Mouse (Mus musculus) cerebellum, adult 2 months (tissue): ENCODE measurements at regions not wholly inside any gene's neighbourhood (a gene's known extent, or its start where the extent isn't known, plus 50 kb on each side); places are given as distances from the start of the nearest gene placed in this dataset.

Experiments used
- DNase-seq, 2 experiments: peaks; one replicate each; pipeline ENCODE4 v3.0.0; 2021
- H3K27ac ChIP-seq: fragments of 200-500 bp; 2 replicates; pipeline ENCODE4 v1.5.1; 2012; ENCODE audit warnings: low read length, control low read depth, inconsistent platforms; ENCODE audit not compliant: insufficient read depth
- H3K27me3 ChIP-seq: fragments of 200-500 bp; 2 replicates; pipeline ENCODE4 v1.6.1; 2012; ENCODE audit warnings: inconsistent platforms, mild to moderate bottlenecking, low read length, moderate library complexity; ENCODE audit not compliant: control insufficient read depth, insufficient read depth
- H3K4me1 ChIP-seq: fragments of 200-500 bp; 2 replicates; pipeline ENCODE4 v1.6.1; 2011; ENCODE audit warnings: low read length; ENCODE audit not compliant: control insufficient read depth, insufficient read depth
- H3K4me3 ChIP-seq: fragments of 200-500 bp; replicated peaks from 2 replicates; pipeline ENCODE3; 2011; ENCODE audit warnings: mild to moderate bottlenecking, low read depth, low read length, control low read depth; ENCODE audit not compliant: insufficient read depth
- CTCF ChIP-seq: fragments of 200-500 bp; IDR thresholded peaks from 2 replicates; pipeline ENCODE4 v1.5.1; 2011; ENCODE audit warnings: low read depth, mild to moderate bottlenecking, control low read depth, low read length, moderate library complexity, borderline replicate concordance; ENCODE audit not compliant: insufficient read depth
- POLR2A ChIP-seq: fragments of 200-500 bp; IDR thresholded peaks from 2 replicates; pipeline ENCODE4 v1.6.1; 2011; ENCODE audit warnings: low read length, control low read depth, borderline replicate concordance; ENCODE audit not compliant: insufficient read depth
- WGBS: fragments of 180-500 bp; shearing (Covaris S2); methylation state at CpG from one replicate; pipeline ENCODE4 v1.1.7; 2018; 5-methylcytosine and 5-hydroxymethylcytosine counted together

GRCm38 (mm10) chr2:133419686-133420303 is 132.2 kb upstream of the Bmp2 start:
- no peaks in the 10 kb centered on the region for H3K4me1 ChIP-seq
- WGBS: 72% methylated on average over 6 of the region's 6 CpGs

GRCm38 (mm10) chr2:133425538-133425937 is 126.4 kb upstream of the Bmp2 start:
- Histone ChIP-seq H3K27ac (no peak overlapping the region), H3K4me3 (no peak overlapping the region), H3K27me3 (no peaks in the 10 kb centered on the region), H3K4me1 (no peaks in the 10 kb centered on the region)
- DNase-seq: no peak
- WGBS: 93% methylated on average over 5 of the region's 5 CpGs
- no peak for TF ChIP-seq CTCF

More at GRCm38 (mm10) chr2:133419686-133420303, 132.2 kb upstream of the Bmp2 start:
- Histone ChIP-seq H3K27me3 (no peaks in the 10 kb centered on the region), H3K27ac (no peak overlapping the region), H3K4me3 (no peak overlapping the region)
- TF ChIP-seq CTCF (no peak), POLR2A (no peak)
- no peak for DNase-seq

- Histone ChIP-seq H3K27me3 (no peaks in the 10 kb centered on the region), H3K4me1 (no peaks in the 10 kb centered on the region), H3K4me3 (no peak overlapping the region), H3K27ac (no peak overlapping the region)
- DNase-seq: no peak
- 7% methylated on average over 1 of the region's 1 CpGs for WGBS
- no peak for TF ChIP-seq CTCF
- no peak for TF ChIP-seq POLR2A
Measured at GRCm38 (mm10) chr2:133427039-133427438, 124.9 kb upstream of the Bmp2 start.

- Histone ChIP-seq H3K27ac (no peak overlapping the region), H3K4me3 (no peak overlapping the region), H3K27me3 (no peaks in the 10 kb centered on the region), H3K4me1 (no peaks in the 10 kb centered on the region)
- no peak for TF ChIP-seq CTCF
- TF ChIP-seq POLR2A: no peak
- DNase-seq: no peak
- WGBS: 83% methylated on average over 2 of the region's 2 CpGs
Measured at GRCm38 (mm10) chr2:133429369-133430062, 122.4 kb upstream of the Bmp2 start.

GRCm38 (mm10) chr2:133430741-133431438 is 121.1 kb upstream of the Bmp2 start:
- Histone ChIP-seq H3K4me3 (no peak overlapping the region), H3K4me1 (no peaks in the 10 kb centered on the region), H3K27ac (no peak overlapping the region), H3K27me3 (no peaks in the 10 kb centered on the region)
- DNase-seq: no peak
- TF ChIP-seq CTCF: no peak
- TF ChIP-seq POLR2A: no peak
- 63% methylated on average over 4 of the region's 4 CpGs for WGBS

- DNase-seq: no peak
- WGBS: 59% methylated on average over 10 of the region's 10 CpGs
- Histone ChIP-seq H3K27me3 (no peaks in the 10 kb centered on the region), H3K27ac (no peak overlapping the region), H3K4me3 (no peak overlapping the region), H3K4me1 (no peaks in the 10 kb centered on the region)
- TF ChIP-seq CTCF (no peak), POLR2A (no peak)
Measured at GRCm38 (mm10) chr2:133432141-133432813, 119.7 kb upstream of the Bmp2 start.

GRCm38 (mm10) chr2:133436913-133437843 is 114.8 kb upstream of the Bmp2 start:
- Histone ChIP-seq H3K27ac (no peak overlapping the region), H3K4me1 (no peaks in the 10 kb centered on the region), H3K4me3 (no peak overlapping the region), H3K27me3 (no peaks in the 10 kb centered on the region)
- TF ChIP-seq POLR2A (no peak), CTCF (no peak)
- 84% methylated on average over 22 of the region's 22 CpGs for WGBS
- DNase-seq: no peak
